ENCODE assay signal across 9 mouse cellular contexts in genomic region chr9:120511781-120512180, GRCm38 (mm10). TPM values are rescaled to one million over a fixed set of nuclear protein-coding genes. Genes with fewer than 3 reads are reported as not detected.
A peak's percentile ranks its signal among the peaks of the same experiment; 100 is the strongest.
DNase-seq lines count a peak whose midpoint lies in the region; ATAC-seq and TF ChIP-seq lines count a peak whose summit lies in the region.
"Had no signal": no experiment of that assay in that cellular context is flagged by ENCODE, and none has a peak within 500 bp of the region (broad histone marks: within the 10 kb centered on the region; RNA-seq: fewer than 3 reads in every experiment).

No protein-coding gene starts in this region.

- H3K27ac ChIP-seq in liver, adult 2 months (replicated peaks; ENCODE audit: insufficient read depth, low read depth, low read length), result no peak overlapping the region
- no peak overlapping the region for H3K27ac ChIP-seq in liver, embryonic 11.5 days (ENCODE audit: low read depth, low read length)
- H3K27ac ChIP-seq in hindbrain, embryonic 12.5 days, result no peak overlapping the region

- H3K79me2 ChIP-seq in liver, adult 2 months (ENCODE audit: control insufficient read depth, insufficient read depth, low read length), result no peaks in the 10 kb centered on the region

- WGBS in liver, adult 2 months, result 66% methylated on average over 3 of the region's 3 CpGs
- 68% methylated on average over 3 of the region's 3 CpGs for WGBS in liver, embryonic 11.5 days
- WGBS in hindbrain, embryonic 12.5 days, result 78% methylated on average over 3 of the region's 3 CpGs

- H3K9ac ChIP-seq in liver, adult 2 months (ENCODE audit: low read depth, low read length), result no peak overlapping the region
- H3K9ac ChIP-seq in liver, embryonic 11.5 days (ENCODE audit: low read depth, low read length), result no peak overlapping the region
- H3K9ac ChIP-seq in hindbrain, embryonic 12.5 days, result no peak overlapping the region

- no peak for TF ChIP-seq POLR2A in liver, adult 2 months (IDR thresholded peaks at IDR 0.05; ENCODE audit: extremely low read depth, insufficient read depth, low read length)

- H3K9me3 ChIP-seq in liver, embryonic 11.5 days (ENCODE audit: control insufficient read depth, low read length), result no peaks in the 10 kb centered on the region; the same call in 1 of the 2 replicates
- peaks cover 3% of the 10 kb centered on the region; the same call in 1 of the 2 replicates for H3K9me3 ChIP-seq in hindbrain, embryonic 12.5 days (replicated peaks)

- no peak overlapping the region for H3K4me2 ChIP-seq in liver, embryonic 11.5 days
- H3K4me2 ChIP-seq in hindbrain, embryonic 12.5 days (replicated peaks), result no peak overlapping the region

- no peaks in the 10 kb centered on the region for H3K36me3 ChIP-seq in liver, adult 2 months (ENCODE audit: control insufficient read depth, insufficient read depth, low read length)
- no peaks in the 10 kb centered on the region for H3K36me3 ChIP-seq in liver, embryonic 11.5 days (ENCODE audit: control insufficient read depth, insufficient read depth, low read length)
- H3K36me3 ChIP-seq in hindbrain, embryonic 12.5 days, result no peaks in the 10 kb centered on the region

- no peak overlapping the region for H3K4me3 ChIP-seq in liver, adult 2 months (ENCODE audit: insufficient read depth, low read depth, low read length)
- no peak overlapping the region for H3K4me3 ChIP-seq in liver, embryonic 11.5 days (ENCODE audit: low read depth, low read length)
- H3K4me3 ChIP-seq in hindbrain, embryonic 12.5 days, result no peak overlapping the region

- no peaks in the 10 kb centered on the region for H3K4me1 ChIP-seq in liver, adult 2 months (ENCODE audit: control insufficient read depth, insufficient read depth, low read length)
- no peaks in the 10 kb centered on the region for H3K4me1 ChIP-seq in liver, embryonic 11.5 days (replicated peaks; ENCODE audit: control insufficient read depth, insufficient read depth, low read length)
- no peaks in the 10 kb centered on the region for H3K4me1 ChIP-seq in hindbrain, embryonic 12.5 days

- H3K27me3 ChIP-seq in liver, adult 2 months (ENCODE audit: control insufficient read depth, insufficient read depth, low read length), result no peaks in the 10 kb centered on the region
- H3K27me3 ChIP-seq in liver, embryonic 11.5 days (replicated peaks; ENCODE audit: control insufficient read depth, insufficient read depth, low read length), result no peaks in the 10 kb centered on the region
- H3K27me3 ChIP-seq in hindbrain, embryonic 12.5 days, result no peaks in the 10 kb centered on the region

- TF ChIP-seq CTCF in liver, adult 2 months (IDR thresholded peaks at IDR 0.05; ENCODE audit: low read depth, low read length), result peak; percentile 42

- no peak for ATAC-seq in liver, embryonic 11.5 days (replicated peaks; ENCODE audit: low FRiP score)
- 0 out of 2 replicates have a peak, but pooled peaks have one; percentile 58 for ATAC-seq in erythroblast, adult 5-6 weeks (replicated peaks; ENCODE audit: low FRiP score, poor library complexity, severe bottlenecking)
- no peak for ATAC-seq in hindbrain, embryonic 12.5 days (ENCODE audit: low FRiP score)

- peak; percentile 40 for DNase-seq in adrenal gland, postnatal 14 days
- DNase-seq in adrenal gland, postnatal 4 days (ENCODE audit: low spot score in 2 of 2), result no peak
- peak; percentile 24 for DNase-seq in liver, adult 2 months (ENCODE audit: extremely low read depth, low read depth, low spot score)
- DNase-seq in liver, embryonic 11.5 days (ENCODE audit: low spot score), result no peak
- DNase-seq in B cell, adult 2 months, result peak; percentile 53 to 57
- no peak for DNase-seq in left cerebral cortex, postnatal 25 days (ENCODE audit: low spot score in 2 of 2)

- intact Hi-C loops in left cerebral cortex, postnatal 25 days (cut with DNase I), result no loop called here

RNA-seq across cellular contexts. Expression of gene Eif1b, which starts 19.7 kb away (rescaled TPM):
- total RNA-seq in adrenal gland, postnatal 14 days (2021), result 45.6 and 50.3 TPM in 2 replicates
- total RNA-seq in adrenal gland, postnatal 4 days (2021), result 10 to 100 TPM; 59.4 to 60.4 TPM
- total RNA-seq in liver, adult 2 months (2014; rRNA removed), result 14.7 and 18.8 TPM in 2 replicates
- polyA plus RNA-seq in liver, adult 2 months (2012; rRNA removed), result 19.9 and 22.3 TPM in 2 replicates
- 166 and 171 TPM in 2 replicates for polyA plus RNA-seq in liver, embryonic 11.5 days (2014; fragmentation: Nextera tagmentation; extraction: Ambion mirVana)
- total RNA-seq in erythroblast, adult 5-6 weeks (2015; ENCODE audit: low replicate concordance), result 23.6 and 24.2 TPM in 2 replicates
- 17.6 and 31.2 TPM in 2 replicates for total RNA-seq in erythroblast, adult 5-6 weeks (2017; ENCODE audit: low replicate concordance)
- 100 to 1,000 TPM; 160 to 173 TPM for total RNA-seq in left cerebral cortex, postnatal 25 days (2021)
- polyA plus RNA-seq in hindbrain, embryonic 12.5 days (2016; fragmentation: Nextera tagmentation; extraction: Ambion mirVana), result 284 and 287 TPM in 2 replicates

RNA-seq across cellular contexts. Expression of gene Entpd3, which starts 27.8 kb away (rescaled TPM):
- 0.30 and 0.86 TPM in 2 replicates for total RNA-seq in adrenal gland, postnatal 14 days (2021)
- 1 to 10 TPM in 1 of 2 experiments, under 1 TPM in 1; 0.68 to 2.2 TPM for total RNA-seq in adrenal gland, postnatal 4 days (2021)
- 0.07 TPM in 1 of 2 replicates, not detected in the other for total RNA-seq in liver, adult 2 months (2014; rRNA removed)
- not detected in 2 replicates for polyA plus RNA-seq in liver, adult 2 months (2012; rRNA removed)
- 0.12 and 0.22 TPM in 2 replicates for polyA plus RNA-seq in liver, embryonic 11.5 days (2014; fragmentation: Nextera tagmentation; extraction: Ambion mirVana)
- total RNA-seq in erythroblast, adult 5-6 weeks (2015; ENCODE audit: low replicate concordance), result 0.63 TPM in 1 of 2 replicates, not detected in the other
- 0.17 TPM in 1 of 2 replicates, not detected in the other for total RNA-seq in erythroblast, adult 5-6 weeks (2017; ENCODE audit: low replicate concordance)
- total RNA-seq in left cerebral cortex, postnatal 25 days (2021), result 1 to 10 TPM; 4.5 to 8.5 TPM
- polyA plus RNA-seq in hindbrain, embryonic 12.5 days (2016; fragmentation: Nextera tagmentation; extraction: Ambion mirVana), result 1.1 and 1.3 TPM in 2 replicates
- total RNA-seq: hematopoietic stem cell, adult 5-6 weeks had no signal

RNA-seq across cellular contexts. Expression of gene Rpl14, which starts 59.5 kb away (rescaled TPM):
- total RNA-seq in adrenal gland, postnatal 14 days (2021), result 552 and 628 TPM in 2 replicates
- 100 to 1,000 TPM; 667 to 692 TPM for total RNA-seq in adrenal gland, postnatal 4 days (2021)
- 174 and 242 TPM in 2 replicates for total RNA-seq in liver, adult 2 months (2014; rRNA removed)
- 113 and 145 TPM in 2 replicates for polyA plus RNA-seq in liver, adult 2 months (2012; rRNA removed)
- polyA plus RNA-seq in liver, embryonic 11.5 days (2014; fragmentation: Nextera tagmentation; extraction: Ambion mirVana), result 1,178 and 1,306 TPM in 2 replicates
- 365 and 373 TPM in 2 replicates for total RNA-seq in erythroblast, adult 5-6 weeks (2015; ENCODE audit: low replicate concordance)
- 312 and 351 TPM in 2 replicates for total RNA-seq in erythroblast, adult 5-6 weeks (2017; ENCODE audit: low replicate concordance)
- total RNA-seq in left cerebral cortex, postnatal 25 days (2021), result 100 to 1,000 TPM; 244 to 268 TPM
- polyA plus RNA-seq in hindbrain, embryonic 12.5 days (2016; fragmentation: Nextera tagmentation; extraction: Ambion mirVana), result 564 and 574 TPM in 2 replicates

Comparison
In these comparisons a context has a peak if more than half of its experiments do, and no peak if none do; other contexts are left out.
1. DNase-seq: peak in adrenal gland, postnatal 14 days (single experiment), liver, adult 2 months (single experiment) and B cell, adult 2 months (2 of 2); none in adrenal gland, postnatal 4 days (0 of 2), liver, embryonic 11.5 days (single experiment) and left cerebral cortex, postnatal 25 days (0 of 2).